Mouse (Mus musculus) embryonic fibroblast, embryonic 13.5 days (primary cell): ENCODE data around the gene Iffo2.

Experiments
- CTCF ChIP-seq: IDR thresholded peaks from 2 replicates; pipeline ENCODE4 v1.5.1; 2011; ENCODE audit warnings: mild to moderate bottlenecking, control low read depth, low read length, moderate library complexity, borderline replicate concordance; ENCODE audit not compliant: insufficient read depth
- POLR2A ChIP-seq: IDR thresholded peaks from 2 replicates; pipeline ENCODE4 v1.6.1; 2011; ENCODE audit warnings: low read depth, mild to moderate bottlenecking, control low read depth, low read length, moderate library complexity

DNA sequence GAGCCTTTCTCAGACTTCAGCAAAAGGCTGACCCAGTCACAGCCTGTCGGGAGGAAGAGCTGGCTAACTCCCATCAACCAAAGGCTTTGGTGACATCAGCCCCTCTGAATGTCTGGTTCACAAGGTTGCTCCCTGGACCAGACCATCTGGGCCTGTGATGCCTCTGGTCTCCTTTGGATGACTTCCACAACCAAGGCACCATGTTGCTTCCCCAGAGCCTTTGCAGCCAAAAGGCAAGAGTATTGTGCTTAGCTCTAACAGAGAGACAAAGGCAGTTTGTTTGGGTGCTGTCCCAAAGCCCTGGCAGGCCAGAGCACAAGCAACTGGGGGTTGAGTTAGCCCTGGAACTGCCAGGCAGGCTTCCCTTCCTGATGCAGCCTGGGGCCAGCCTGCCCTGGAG, 40.4 kb upstream of the Iffo2 start:
- TF ChIP-seq POLR2A (no peak), CTCF (no peak)
